Mouse (Mus musculus): ENCODE data around the gene Armh2. TPM values are rescaled to one million over a fixed set of nuclear protein-coding genes. Genes with fewer than 3 reads are reported as not detected.

The Armh2 gene
- total RNA-seq, 1 experiment, result not detected

DNA sequence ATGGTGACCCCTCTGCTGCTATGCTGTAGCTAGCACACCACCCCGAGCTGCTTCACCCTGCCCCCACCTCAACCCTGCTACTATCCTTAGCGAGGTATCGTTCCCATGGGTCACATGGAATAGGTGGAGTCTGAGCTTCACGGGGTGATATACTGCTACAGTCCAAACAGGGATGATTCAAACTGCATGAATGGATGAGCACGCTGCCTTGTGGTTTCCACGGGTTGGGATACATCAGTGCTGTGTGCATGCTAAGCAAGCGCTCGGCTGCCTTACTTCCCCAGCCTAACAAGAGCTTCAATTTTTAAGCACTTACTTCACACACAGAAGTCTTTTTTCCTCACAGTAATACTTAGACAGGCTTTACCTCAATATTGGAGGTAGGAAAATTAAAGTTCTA, 9.8 kb downstream of the Armh2 start:
- Histone ChIP-seq H3K4me1 (ENCODE audit: control insufficient read depth in 2 of 2, insufficient read depth in 2 of 2, low read length in 2 of 2, poor library complexity in 1 of 2) (no peaks in the 10 kb centered on the region), H3K4me3 (ENCODE audit: insufficient read depth in 1 of 2, low read depth in 1 of 2, low read length in 2 of 2, poor library complexity in 1 of 2, severe bottlenecking in 1 of 2) (no peak overlapping the region), H3K9me3 (ENCODE audit: control insufficient read depth, insufficient read depth, low read depth, low read length) (no peaks in the 10 kb centered on the region), H3K9ac (ENCODE audit: insufficient read depth, low read depth, low read length, poor library complexity, severe bottlenecking) (no peak overlapping the region), H3K27ac (ENCODE audit: insufficient read depth, low read depth, low read length, poor library complexity, severe bottlenecking) (no peak overlapping the region), H3K36me3 (ENCODE audit: control insufficient read depth, insufficient read depth, low read length, poor library complexity, severe bottlenecking) (peaks cover 36% of the 10 kb centered on the region)
- no peak for TF ChIP-seq MAFK (IDR thresholded peaks at IDR 0.05; ENCODE audit: insufficient read depth, low read depth, low read length)
- no peak for TF ChIP-seq ZNF384 (IDR thresholded peaks at IDR 0.05; ENCODE audit: low read depth, low read length)
- no peak for TF ChIP-seq HCFC1 (IDR thresholded peaks at IDR 0.05; ENCODE audit: borderline replicate concordance, insufficient read depth, low read length)
- TF ChIP-seq CHD2 (IDR thresholded peaks at IDR 0.05; ENCODE audit: low read depth, low read length), result no peak
- TF ChIP-seq ZC3H11A (IDR thresholded peaks at IDR 0.05; ENCODE audit: borderline replicate concordance, low read depth, low read length), result no peak
- in situ Hi-C loops (cut with MboI; ENCODE audit: low sequenced_read_pairs in 2 of 2, unreplicated experiment in 2 of 2), result no loop called here
- DNase-seq (ENCODE audit: low read depth, low spot score), result no peak

DNA sequence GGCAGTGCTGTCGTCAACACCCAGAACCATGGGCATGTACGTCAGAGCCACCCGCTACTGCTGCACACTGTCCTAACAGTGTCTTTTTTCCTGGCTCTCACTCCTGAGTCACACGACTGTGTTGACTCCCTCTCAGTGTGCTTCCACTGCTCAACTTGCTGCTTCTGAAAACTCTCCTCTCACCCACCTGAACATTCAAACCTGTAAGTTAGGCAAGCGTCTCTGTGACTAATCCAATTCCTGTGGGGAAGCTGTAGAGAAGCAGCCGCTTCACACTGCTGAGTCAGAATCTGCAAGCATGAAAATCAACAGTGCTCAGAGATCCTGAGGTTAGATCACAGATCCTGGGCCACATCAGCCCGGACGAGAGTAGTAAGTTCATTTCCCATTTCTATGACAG, 10.4 kb downstream of the Armh2 start:
- H3K4me3 ChIP-seq (ENCODE audit: insufficient read depth in 1 of 2, low read depth in 1 of 2, low read length in 2 of 2, poor library complexity in 1 of 2, severe bottlenecking in 1 of 2), result no peak overlapping the region
- DNase-seq (ENCODE audit: low read depth, low spot score), result no peak
- no peaks in the 10 kb centered on the region for H3K9me3 ChIP-seq (ENCODE audit: control insufficient read depth, insufficient read depth, low read depth, low read length)
- no peak overlapping the region for H3K27ac ChIP-seq (ENCODE audit: insufficient read depth, low read depth, low read length, poor library complexity, severe bottlenecking)
- in situ Hi-C loops (cut with MboI; ENCODE audit: low sequenced_read_pairs in 2 of 2, unreplicated experiment in 2 of 2), result no loop called here
- peaks cover 38% of the 10 kb centered on the region for H3K36me3 ChIP-seq (ENCODE audit: control insufficient read depth, insufficient read depth, low read length, poor library complexity, severe bottlenecking)
- TF ChIP-seq ZC3H11A (IDR thresholded peaks at IDR 0.05; ENCODE audit: borderline replicate concordance, low read depth, low read length), result no peak
- no peak for TF ChIP-seq CHD2 (IDR thresholded peaks at IDR 0.05; ENCODE audit: low read depth, low read length)
- no peak overlapping the region for H3K9ac ChIP-seq (ENCODE audit: insufficient read depth, low read depth, low read length, poor library complexity, severe bottlenecking)
- no peaks in the 10 kb centered on the region for H3K4me1 ChIP-seq (ENCODE audit: control insufficient read depth in 2 of 2, insufficient read depth in 2 of 2, low read length in 2 of 2, poor library complexity in 1 of 2)

- H3K9me3 ChIP-seq (ENCODE audit: control insufficient read depth, insufficient read depth, low read depth, low read length), result no peaks in the 10 kb centered on the region
- no peak for TF ChIP-seq HCFC1 (IDR thresholded peaks at IDR 0.05; ENCODE audit: borderline replicate concordance, insufficient read depth, low read length)
- TF ChIP-seq ZC3H11A (IDR thresholded peaks at IDR 0.05; ENCODE audit: borderline replicate concordance, low read depth, low read length), result no peak
- TF ChIP-seq ZNF384 (IDR thresholded peaks at IDR 0.05; ENCODE audit: low read depth, low read length), result no peak
- TF ChIP-seq CHD2 (IDR thresholded peaks at IDR 0.05; ENCODE audit: low read depth, low read length), result no peak
- no peak for TF ChIP-seq MAFK (IDR thresholded peaks at IDR 0.05; ENCODE audit: insufficient read depth, low read depth, low read length)
- in situ Hi-C loops (cut with MboI; ENCODE audit: low sequenced_read_pairs in 2 of 2, unreplicated experiment in 2 of 2), result no loop called here
- no peak for DNase-seq (ENCODE audit: low read depth, low spot score)
- no peak overlapping the region for H3K9ac ChIP-seq (ENCODE audit: insufficient read depth, low read depth, low read length, poor library complexity, severe bottlenecking)
- peaks cover 37% of the 10 kb centered on the region for H3K36me3 ChIP-seq (ENCODE audit: control insufficient read depth, insufficient read depth, low read length, poor library complexity, severe bottlenecking)
- no peak overlapping the region for H3K4me3 ChIP-seq (ENCODE audit: insufficient read depth in 1 of 2, low read depth in 1 of 2, low read length in 2 of 2, poor library complexity in 1 of 2, severe bottlenecking in 1 of 2)
- H3K27ac ChIP-seq (ENCODE audit: insufficient read depth, low read depth, low read length, poor library complexity, severe bottlenecking), result no peak overlapping the region
- peaks cover 0 to 3% of the 10 kb centered on the region in 2 experiments; a peak in 1 of 4 replicates for H3K4me1 ChIP-seq (ENCODE audit: control insufficient read depth in 2 of 2, insufficient read depth in 2 of 2, low read length in 2 of 2, poor library complexity in 1 of 2)
Observed at GRCm38 (mm10) chr13:24756756-24757155, 15.7 kb downstream of the Armh2 start.

- H3K4me1 ChIP-seq (ENCODE audit: control insufficient read depth in 2 of 2, insufficient read depth in 2 of 2, low read length in 2 of 2, poor library complexity in 1 of 2), result peaks cover 2 to 6% of the 10 kb centered on the region in 2 experiments; a peak in 2 of 4 replicates
- DNase-seq (ENCODE audit: low read depth, low spot score), result no peak
- H3K36me3 ChIP-seq (ENCODE audit: control insufficient read depth, insufficient read depth, low read length, poor library complexity, severe bottlenecking), result peaks cover 31% of the 10 kb centered on the region
- H3K9me3 ChIP-seq (ENCODE audit: control insufficient read depth, insufficient read depth, low read depth, low read length), result no peaks in the 10 kb centered on the region
- no peak overlapping the region for H3K9ac ChIP-seq (ENCODE audit: insufficient read depth, low read depth, low read length, poor library complexity, severe bottlenecking)
- no peak overlapping the region for H3K4me3 ChIP-seq (ENCODE audit: insufficient read depth in 1 of 2, low read depth in 1 of 2, low read length in 2 of 2, poor library complexity in 1 of 2, severe bottlenecking in 1 of 2)
- H3K27ac ChIP-seq (ENCODE audit: insufficient read depth, low read depth, low read length, poor library complexity, severe bottlenecking), result no peak overlapping the region
- TF ChIP-seq HCFC1 (IDR thresholded peaks at IDR 0.05; ENCODE audit: borderline replicate concordance, insufficient read depth, low read length), result no peak
- no peak for TF ChIP-seq MAFK (IDR thresholded peaks at IDR 0.05; ENCODE audit: insufficient read depth, low read depth, low read length)
- TF ChIP-seq ZC3H11A (IDR thresholded peaks at IDR 0.05; ENCODE audit: borderline replicate concordance, low read depth, low read length), result no peak
- no peak for TF ChIP-seq ZNF384 (IDR thresholded peaks at IDR 0.05; ENCODE audit: low read depth, low read length)
- no peak for TF ChIP-seq CHD2 (IDR thresholded peaks at IDR 0.05; ENCODE audit: low read depth, low read length)
- in situ Hi-C loops (cut with MboI; ENCODE audit: low sequenced_read_pairs in 2 of 2, unreplicated experiment in 2 of 2), result no loop called here
Observed at GRCm38 (mm10) chr13:24757820-24758564, 17.0 kb downstream of the Armh2 start.
